Mouse (Mus musculus) splenic B cell, adult 2 months (primary cell): ENCODE measurements at regions not wholly inside any gene's neighbourhood (a gene's known extent, or its start where the extent isn't known, plus 50 kb on each side); places are given as distances from the start of the nearest gene placed in this dataset.
A peak's percentile ranks its signal among the peaks of the same experiment; 100 is the strongest.

Experiments
- DNase-seq: peaks from one replicate; pipeline ENCODE4 v3.0.0-alpha.2; 2011; ENCODE audit warnings: low read depth, low spot score
- H3K27me3 ChIP-seq: 2 replicates; pipeline ENCODE4 v1.6.1; 2012; ENCODE audit warnings: mild to moderate bottlenecking, low read length, moderate library complexity, mixed read lengths; ENCODE audit not compliant: control insufficient read depth, poor library complexity, insufficient read depth, severe bottlenecking
- H3K36me3 ChIP-seq: 2 replicates; pipeline ENCODE4 v1.6.1; 2012; ENCODE audit warnings: mild to moderate bottlenecking, low read length, moderate library complexity, mixed read lengths; ENCODE audit not compliant: control insufficient read depth, poor library complexity, insufficient read depth, severe bottlenecking

GRCm38 (mm10) chr1:191486766-191487165 is 83.7 kb upstream of the Ppp2r5a start:
- no peaks in the 10 kb centered on the region for H3K27me3 ChIP-seq
- DNase-seq: no peak
- no peaks in the 10 kb centered on the region for H3K36me3 ChIP-seq

- H3K27me3 ChIP-seq: no peaks in the 10 kb centered on the region
- no peak for DNase-seq
These were observed 81.8 kb upstream of the Ppp2r5a start for GRCm38 (mm10) chr1:191484726-191485425.

DNA sequence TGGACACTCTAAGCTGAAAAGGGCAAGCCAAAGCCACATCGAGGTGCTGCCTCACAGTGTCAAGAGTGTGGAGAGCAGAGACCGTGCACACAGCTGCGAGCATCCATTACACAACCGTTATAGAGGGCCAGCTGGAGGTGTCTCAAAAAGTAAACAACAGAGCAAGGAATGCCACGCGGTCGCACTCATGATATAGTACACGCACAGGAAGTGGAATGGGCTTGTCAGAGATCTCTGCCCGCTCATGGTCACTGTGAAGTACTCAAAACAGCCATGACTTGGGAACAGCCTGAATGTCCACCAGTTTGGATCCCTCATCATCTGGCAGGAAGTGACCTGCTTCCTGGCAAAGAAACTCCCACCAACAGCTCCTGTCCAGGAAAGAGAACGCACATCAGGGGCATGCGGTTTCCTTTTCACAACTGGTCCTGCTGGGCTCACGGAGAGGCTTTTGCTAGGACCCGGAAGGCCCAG is 76.9 kb upstream of the Ppp2r5a start:
- Histone ChIP-seq H3K36me3 (no peaks in the 10 kb centered on the region), H3K27me3 (no peaks in the 10 kb centered on the region)
- DNase-seq: peak; percentile 49

More at GRCm38 (mm10) chr1:191484726-191485425, 81.8 kb upstream of the Ppp2r5a start:
- H3K36me3 ChIP-seq: no peaks in the 10 kb centered on the region

GRCm38 (mm10) chr1:191472551-191472950 is 69.5 kb upstream of the Ppp2r5a start:
- DNase-seq: no peak
- no peaks in the 10 kb centered on the region for H3K36me3 ChIP-seq
- no peaks in the 10 kb centered on the region; the same call in 1 of the 2 replicates for H3K27me3 ChIP-seq

DNA sequence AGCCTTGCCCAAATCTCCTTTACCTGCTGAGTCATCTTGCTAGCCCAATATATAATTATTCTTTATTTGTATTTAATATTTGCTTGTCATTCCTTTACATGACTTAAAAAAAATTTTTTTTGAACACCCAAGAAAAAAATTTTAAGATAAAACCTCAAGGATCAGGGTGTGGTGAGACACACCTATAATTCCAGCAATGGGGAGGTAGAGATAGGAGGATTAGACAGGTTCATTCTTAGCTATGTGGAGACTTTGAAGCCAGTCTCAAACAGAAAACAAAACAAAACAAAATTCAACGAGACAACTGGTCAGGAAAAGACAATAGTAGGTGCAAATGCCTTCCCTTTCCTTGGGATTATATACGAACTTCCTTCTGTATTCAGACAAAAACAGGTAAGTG is 68.4 kb upstream of the Ppp2r5a start:
- DNase-seq: no peak
- H3K36me3 ChIP-seq: no peaks in the 10 kb centered on the region
- no peaks in the 10 kb centered on the region; the same call in 1 of the 2 replicates for H3K27me3 ChIP-seq

DNA sequence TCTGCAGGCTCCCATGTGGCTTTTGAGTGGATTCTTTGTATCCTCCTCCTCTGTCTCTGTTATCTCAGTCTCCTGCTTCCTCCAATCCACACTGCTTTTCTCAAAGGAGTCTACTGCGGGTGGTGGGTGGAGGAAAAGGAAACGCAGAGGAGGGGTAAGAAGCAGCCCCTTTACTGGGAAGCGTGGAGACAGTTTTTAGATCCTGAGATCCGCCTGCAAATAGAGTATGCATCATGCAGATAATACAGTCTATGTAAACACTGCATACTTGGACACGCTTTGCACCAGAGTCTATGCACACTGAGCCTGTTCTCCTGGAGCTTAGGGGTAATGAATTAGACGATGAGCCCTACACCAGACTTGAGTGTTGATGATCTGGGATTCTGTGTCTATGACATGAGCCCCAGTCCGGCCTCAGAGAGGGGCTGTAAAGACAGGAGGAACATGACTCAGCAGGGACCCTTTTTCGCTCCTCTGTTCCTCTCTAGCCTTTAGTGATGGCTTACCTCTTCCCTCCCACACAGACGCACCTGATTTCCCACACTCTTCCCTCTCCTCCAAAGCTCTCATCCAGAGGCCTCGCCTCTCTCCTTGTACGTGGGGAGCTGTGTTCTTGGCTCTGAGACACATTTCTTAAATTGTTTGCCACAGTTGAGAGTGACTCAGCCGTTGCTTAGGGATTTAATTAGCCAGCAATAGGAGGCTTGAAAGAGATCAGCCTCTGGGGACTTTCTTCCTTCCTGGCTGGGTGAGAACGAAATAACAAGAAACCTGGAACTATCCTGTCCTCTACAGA is 67.3 kb upstream of the Ppp2r5a start:
- no peaks in the 10 kb centered on the region for H3K36me3 ChIP-seq
- no peaks in the 10 kb centered on the region; the same call in 1 of the 2 replicates for H3K27me3 ChIP-seq
- DNase-seq: no peak

DNA sequence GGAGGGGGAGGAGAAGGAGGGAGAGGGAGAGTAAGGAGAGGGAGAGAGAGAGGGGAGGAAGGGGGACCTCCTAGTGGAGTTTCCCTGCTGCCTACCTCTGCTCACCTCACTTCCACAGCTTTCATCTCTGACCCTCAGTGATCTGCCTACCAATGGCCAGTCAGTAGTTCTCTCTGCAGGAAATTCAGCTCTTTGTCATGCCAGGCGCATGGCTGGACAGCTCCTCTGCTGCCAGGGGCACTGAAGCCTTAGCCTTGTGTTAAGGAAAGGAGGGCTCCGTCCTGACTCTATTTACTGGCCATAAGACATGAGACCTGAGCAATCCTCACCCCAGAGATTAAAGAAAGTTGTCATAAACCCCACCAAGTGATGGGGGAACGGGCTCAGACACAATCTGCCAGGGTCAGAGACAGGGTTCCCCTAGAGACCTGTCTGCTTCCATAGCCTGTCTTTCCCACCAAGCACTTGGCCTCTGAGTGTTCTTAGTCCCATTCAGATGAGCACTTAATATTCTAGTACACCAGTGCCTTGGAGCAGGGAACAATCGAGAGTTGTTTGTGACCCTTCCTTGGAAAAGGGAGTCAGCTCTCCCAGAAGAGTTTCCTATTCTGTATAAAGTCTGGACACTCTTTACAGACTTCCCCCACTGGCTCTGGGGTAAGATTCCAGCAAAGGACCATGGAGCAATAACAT is 65.9 kb upstream of the Ppp2r5a start:
- H3K36me3 ChIP-seq: no peaks in the 10 kb centered on the region
- DNase-seq: no peak
- H3K27me3 ChIP-seq: no peaks in the 10 kb centered on the region; the same call in 1 of the 2 replicates

- H3K27me3 ChIP-seq: no peaks in the 10 kb centered on the region; the same call in 1 of the 2 replicates
- DNase-seq: peak; percentile 36
- H3K36me3 ChIP-seq: no peaks in the 10 kb centered on the region
These were observed 63.2 kb upstream of the Ppp2r5a start for GRCm38 (mm10) chr1:191466261-191466660.

DNA sequence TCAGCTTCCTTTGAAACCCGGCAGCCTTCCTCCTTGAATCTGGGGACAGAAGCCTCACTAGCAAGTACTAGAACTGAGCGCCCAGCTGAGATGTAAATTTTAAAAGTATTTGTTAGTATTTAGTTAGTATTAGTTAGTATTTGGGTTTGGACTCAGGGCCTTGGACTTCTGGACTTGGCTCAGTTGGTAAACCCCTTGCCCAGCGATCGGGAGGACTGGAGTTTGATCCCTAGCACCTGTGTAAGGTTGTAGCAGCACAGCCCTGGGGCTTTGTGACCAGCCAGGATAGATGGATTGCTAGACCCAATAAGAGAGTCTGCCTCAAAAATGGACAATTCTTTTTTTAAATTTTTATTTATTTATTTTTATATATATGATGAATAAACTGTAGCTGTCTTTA is 62.7 kb upstream of the Ppp2r5a start:
- DNase-seq: no peak
- no peaks in the 10 kb centered on the region for H3K36me3 ChIP-seq
- no peaks in the 10 kb centered on the region; the same call in 1 of the 2 replicates for H3K27me3 ChIP-seq

DNA sequence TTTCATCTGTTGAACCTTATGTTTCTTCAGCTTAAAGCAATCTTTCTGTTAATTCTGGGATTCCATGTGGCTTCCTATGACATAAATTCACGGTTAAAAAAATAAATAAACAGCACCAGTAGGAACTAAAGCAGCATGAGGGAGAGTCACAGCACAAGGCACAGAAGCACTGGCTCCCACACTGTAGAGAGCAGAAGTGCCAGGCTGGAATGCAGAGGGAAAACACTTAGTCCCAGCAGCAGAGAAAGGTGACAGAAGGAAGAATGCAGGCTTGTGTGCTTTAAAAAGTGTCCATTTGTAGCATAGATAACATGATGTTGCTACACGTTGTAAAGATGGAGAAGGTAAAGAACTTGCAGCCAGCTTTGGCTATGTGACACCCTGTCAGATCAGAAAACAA is 62.1 kb upstream of the Ppp2r5a start:
- no peaks in the 10 kb centered on the region for H3K36me3 ChIP-seq
- no peaks in the 10 kb centered on the region; the same call in 1 of the 2 replicates for H3K27me3 ChIP-seq
- no peak for DNase-seq

GRCm38 (mm10) chr1:191461811-191462491 is 58.9 kb upstream of the Ppp2r5a start:
- DNase-seq: no peak
- H3K27me3 ChIP-seq: no peaks in the 10 kb centered on the region
- no peaks in the 10 kb centered on the region for H3K36me3 ChIP-seq

DNA sequence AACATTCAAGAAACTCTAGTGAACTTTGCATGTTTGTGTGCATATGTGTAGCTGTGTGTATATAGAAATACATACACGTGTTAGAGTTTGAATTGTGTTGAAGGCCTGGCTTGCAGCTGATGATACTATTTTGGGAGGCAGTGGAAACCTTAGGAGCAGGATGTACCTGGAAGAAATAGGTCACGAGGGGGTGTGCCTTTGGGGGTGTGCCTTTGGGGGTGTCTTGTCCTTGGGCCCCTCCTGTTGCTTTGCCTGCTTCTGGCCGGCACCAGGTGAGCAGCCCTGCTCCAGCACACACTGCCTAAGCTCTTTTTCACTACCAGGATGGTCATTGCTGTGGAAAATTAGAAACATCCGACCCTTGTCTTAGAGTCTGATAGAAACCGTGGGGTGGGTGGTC is 56.0 kb upstream of the Ppp2r5a start:
- DNase-seq: no peak
- no peaks in the 10 kb centered on the region for H3K36me3 ChIP-seq
- H3K27me3 ChIP-seq: no peaks in the 10 kb centered on the region

GRCm38 (mm10) chr1:191458292-191458691 is 55.2 kb upstream of the Ppp2r5a start:
- H3K36me3 ChIP-seq: no peaks in the 10 kb centered on the region
- peak; percentile 85 for DNase-seq

GRCm38 (mm10) chr1:191457103-191457502 is 54.0 kb upstream of the Ppp2r5a start:
- H3K27me3 ChIP-seq: no peaks in the 10 kb centered on the region
- H3K36me3 ChIP-seq: no peaks in the 10 kb centered on the region
- no peak for DNase-seq

More at GRCm38 (mm10) chr1:191458292-191458691, 55.2 kb upstream of the Ppp2r5a start:
- H3K27me3 ChIP-seq: no peaks in the 10 kb centered on the region
